Mouse (Mus musculus) limb, embryonic 11.5 days (tissue): ENCODE data around the gene Ssbp2. TPM values are rescaled to one million over a fixed set of nuclear protein-coding genes. Genes with fewer than 3 reads are reported as not detected.

Experiments used
- ATAC-seq: fragments of 200-750 bp; cut with Nextera tagmentation; 2 replicates; pipeline ENCODE4 v1.8.0; 2017; ENCODE audit warnings: low read depth; ENCODE audit not compliant: insufficient number of reproducible peaks, low FRiP score, low TSS enrichment
- DNase-seq: peaks from one replicate; pipeline ENCODE4 v3.0.0-alpha.2; 2015; ENCODE audit warnings: low spot score
- H3K27ac ChIP-seq: fragments of 300-500 bp; sonication (generic); replicated peaks from 2 replicates; pipeline ENCODE4 v1.5.1; 2014; ENCODE audit warnings: low read depth, mild to moderate bottlenecking, low read length
- H3K27me3 ChIP-seq: fragments of 300-500 bp; sonication (generic); 2 replicates; pipeline ENCODE4 v1.6.1; 2014; ENCODE audit warnings: mild to moderate bottlenecking, low read length, mixed read lengths; ENCODE audit not compliant: control insufficient read depth, insufficient read depth
- H3K36me3 ChIP-seq: fragments of 300-500 bp; sonication (generic); 2 replicates; pipeline ENCODE4 v1.6.1; 2014; ENCODE audit warnings: mild to moderate bottlenecking, low read length, moderate library complexity, mixed read lengths; ENCODE audit not compliant: control insufficient read depth, insufficient read depth
- H3K4me1 ChIP-seq: fragments of 300-500 bp; sonication (generic); 2 replicates; pipeline ENCODE4 v1.6.1; 2014; ENCODE audit warnings: low read length, mixed read lengths; ENCODE audit not compliant: control insufficient read depth, insufficient read depth
- H3K4me2 ChIP-seq: fragments of 300-500 bp; sonication (generic); 2 replicates; pipeline ENCODE4 v1.6.1; 2014; ENCODE audit warnings: low read depth, mild to moderate bottlenecking, moderate library complexity; ENCODE audit not compliant: severe bottlenecking
- H3K4me3 ChIP-seq: fragments of 300-500 bp; sonication (generic); 2 replicates; pipeline ENCODE4 v1.5.1; 2014; ENCODE audit warnings: low read depth, low read length
- H3K9ac ChIP-seq: fragments of 300-500 bp; sonication (generic); 2 replicates; pipeline ENCODE4 v1.6.1; 2014; ENCODE audit warnings: mild to moderate bottlenecking, low read length
- H3K9me3 ChIP-seq: fragments of 300-500 bp; sonication (generic); 2 replicates; pipeline ENCODE4 v1.6.1; 2016; ENCODE audit warnings: low read length; ENCODE audit not compliant: control insufficient read depth
- WGBS: fragments of 180-500 bp; shearing (Covaris S2); extraction: QIAGEN DNeasy Blood & Tissue Kit; methylation state at CpG from one replicate; pipeline ENCODE4 v1.1.7; 2014; 5-methylcytosine and 5-hydroxymethylcytosine counted together
- polyA plus RNA-seq: library from polyadenylated mRNA; unstranded; fragments of >200 nt; fragmentation: Nextera tagmentation; extraction: Ambion mirVana; gene quantifications from 2 replicates; pipeline ENCODE4 v1.2.1, GENCODE M21; 2014

The Ssbp2 gene
- polyA plus RNA-seq, 1 experiment from 2014 or later = 237 TPM

GRCm38 (mm10) chr13:91680764-91681437, 220.8 kb downstream of the Ssbp2 start:
- Histone ChIP-seq H3K27me3 (no peaks in the 10 kb centered on the region), H3K4me1 (no peaks in the 10 kb centered on the region), H3K27ac (no peak overlapping the region), H3K36me3 (no peaks in the 10 kb centered on the region), H3K9ac (no peak overlapping the region), H3K9me3 (no peaks in the 10 kb centered on the region), H3K4me3 (no peak overlapping the region), H3K4me2 (no peak overlapping the region)
- no peak for ATAC-seq
- WGBS = 90% methylated on average over 8 of the region's 8 CpGs
- DNase-seq = no peak

GRCm38 (mm10) chr13:91681474-91681873, 221.4 kb downstream of the Ssbp2 start:
- no peak overlapping the region for H3K4me2 ChIP-seq
- H3K27ac ChIP-seq = no peak overlapping the region
- H3K4me3 ChIP-seq = no peak overlapping the region
- H3K27me3 ChIP-seq = no peaks in the 10 kb centered on the region
- ATAC-seq (no peak), DNase-seq (no peak)
- no peaks in the 10 kb centered on the region for H3K4me1 ChIP-seq
- no peaks in the 10 kb centered on the region; the same call in 1 of the 2 replicates for H3K9me3 ChIP-seq
- 0 out of 2 replicates have a peak, but pooled peaks cover 2% of the 10 kb centered on the region for H3K36me3 ChIP-seq
- H3K9ac ChIP-seq = no peak overlapping the region
- WGBS = 93% methylated on average over 3 of the region's 3 CpGs

GRCm38 (mm10) chr13:91690118-91690517, 230.0 kb downstream of the Ssbp2 start:
- 79% methylated on average over 5 of the region's 5 CpGs for WGBS
- DNase-seq (no peak), ATAC-seq (no peak)
- no peaks in the 10 kb centered on the region for H3K4me1 ChIP-seq
- H3K4me3 ChIP-seq = no peak overlapping the region
- peaks cover 5% of the 10 kb centered on the region; the same call in 1 of the 2 replicates for H3K36me3 ChIP-seq
- H3K27me3 ChIP-seq = no peaks in the 10 kb centered on the region
- H3K4me2 ChIP-seq = no peak overlapping the region
- no peak overlapping the region for H3K27ac ChIP-seq
- H3K9me3 ChIP-seq = no peaks in the 10 kb centered on the region; the same call in 1 of the 2 replicates
- no peak overlapping the region for H3K9ac ChIP-seq

GRCm38 (mm10) chr13:91693615-91694014, 233.5 kb downstream of the Ssbp2 start:
- no peak for DNase-seq
- H3K4me3 ChIP-seq = no peak overlapping the region
- no peak overlapping the region for H3K9ac ChIP-seq
- 65% methylated on average over 7 of the region's 7 CpGs for WGBS
- no peak overlapping the region for H3K4me2 ChIP-seq
- no peaks in the 10 kb centered on the region for H3K9me3 ChIP-seq
- H3K4me1 ChIP-seq = no peaks in the 10 kb centered on the region
- H3K27me3 ChIP-seq = no peaks in the 10 kb centered on the region
- no peaks in the 10 kb centered on the region for H3K36me3 ChIP-seq
- ATAC-seq = no peak
- no peak overlapping the region for H3K27ac ChIP-seq

- H3K9ac ChIP-seq = no peak overlapping the region
- no peaks in the 10 kb centered on the region for H3K36me3 ChIP-seq
- no peak overlapping the region for H3K27ac ChIP-seq
- no peak overlapping the region for H3K4me3 ChIP-seq
- 80% methylated on average over 2 of the region's 2 CpGs for whole genome bisulfite sequencing
- no peak overlapping the region for H3K4me2 ChIP-seq
- no peak for DNase-seq
- no peaks in the 10 kb centered on the region for H3K27me3 ChIP-seq
- no peak for ATAC-seq
- H3K4me1 ChIP-seq = no peaks in the 10 kb centered on the region
- H3K9me3 ChIP-seq = no peaks in the 10 kb centered on the region
These were observed 235.3 kb downstream of the Ssbp2 start for GRCm38 (mm10) chr13:91695406-91695805.

GRCm38 (mm10) chr13:91696109-91696645, 236.1 kb downstream of the Ssbp2 start:
- no peak overlapping the region for H3K27ac ChIP-seq
- H3K27me3 ChIP-seq = no peaks in the 10 kb centered on the region
- no peaks in the 10 kb centered on the region for H3K9me3 ChIP-seq
- 83% methylated on average over 2 of the region's 2 CpGs for WGBS
- no peak overlapping the region for H3K4me3 ChIP-seq
- no peaks in the 10 kb centered on the region for H3K4me1 ChIP-seq
- ATAC-seq (no peak), DNase-seq (no peak)
- H3K9ac ChIP-seq = no peak overlapping the region
- H3K36me3 ChIP-seq = no peaks in the 10 kb centered on the region
- H3K4me2 ChIP-seq = no peak overlapping the region

GRCm38 (mm10) chr13:91697011-91697410, 236.9 kb downstream of the Ssbp2 start:
- no peak overlapping the region for H3K4me2 ChIP-seq
- WGBS = 40% methylated on average over 3 of the region's 3 CpGs
- no peak overlapping the region for H3K4me3 ChIP-seq
- ATAC-seq = no peak
- H3K9me3 ChIP-seq = no peaks in the 10 kb centered on the region
- H3K27ac ChIP-seq = no peak overlapping the region
- H3K27me3 ChIP-seq = no peaks in the 10 kb centered on the region
- H3K9ac ChIP-seq = no peak overlapping the region
- H3K4me1 ChIP-seq = no peaks in the 10 kb centered on the region
- DNase-seq = peak; percentile 41
- H3K36me3 ChIP-seq = no peaks in the 10 kb centered on the region

GRCm38 (mm10) chr13:91702337-91702736, 242.3 kb downstream of the Ssbp2 start:
- Histone ChIP-seq H3K9ac (no peak overlapping the region), H3K36me3 (no peaks in the 10 kb centered on the region), H3K27me3 (no peaks in the 10 kb centered on the region), H3K4me2 (no peak overlapping the region), H3K4me1 (no peaks in the 10 kb centered on the region), H3K27ac (no peak overlapping the region), H3K9me3 (no peaks in the 10 kb centered on the region), H3K4me3 (no peak overlapping the region)
- 78% methylated on average over 6 of the region's 6 CpGs for WGBS
- ATAC-seq (no peak), DNase-seq (no peak)
